ENCODE assay signal across 8 mouse cellular contexts in genomic region chr13:84223018-84223417, GRCm38 (mm10). TPM values are rescaled to one million over a fixed set of nuclear protein-coding genes. Genes with fewer than 3 reads are reported as not detected.
DNase-seq lines count a peak whose midpoint lies in the region; ATAC-seq and TF ChIP-seq lines count a peak whose summit lies in the region.

No protein-coding gene starts in this region.

- peak overlapping the region; percentile 88 for H3K4me2 ChIP-seq in hindbrain, embryonic 14.5 days (replicated peaks)
- peak overlapping the region; percentile 90 for H3K4me2 ChIP-seq in midbrain, embryonic 14.5 days (ENCODE audit: low read length)

- no peaks in the 10 kb centered on the region for H3K9me3 ChIP-seq in hindbrain, embryonic 14.5 days (ENCODE audit: control insufficient read depth, low read length)
- no peaks in the 10 kb centered on the region for H3K9me3 ChIP-seq in midbrain, embryonic 14.5 days (ENCODE audit: control insufficient read depth, low read length)

- TF ChIP-seq CTCF in kidney, adult 2 months (conservative IDR thresholded peaks at IDR 0.05; ENCODE audit: insufficient read depth, insufficient read length, low read depth, low read length), result no peak
- TF ChIP-seq CTCF in brain, embryonic 14.5 days (IDR thresholded peaks at IDR 0.05; ENCODE audit: borderline replicate concordance, extremely low read depth, insufficient read depth, insufficient read length), result no peak

- 37% methylated on average over 5 of the region's 5 CpGs for WGBS in kidney, adult 2 months
- 54% methylated on average over 5 of the region's 5 CpGs for WGBS in hindbrain, embryonic 14.5 days
- WGBS in midbrain, embryonic 14.5 days, result 52% methylated on average over 5 of the region's 5 CpGs

- peak overlapping the region; percentile 4; the same call in 1 of the 2 replicates for H3K4me3 ChIP-seq in kidney, adult 2 months (ENCODE audit: insufficient read depth, low read depth, low read length)
- peak overlapping the region; percentile 83 for H3K4me3 ChIP-seq in hindbrain, embryonic 14.5 days (replicated peaks; ENCODE audit: low read length)
- peak overlapping the region; percentile 83 for H3K4me3 ChIP-seq in midbrain, embryonic 14.5 days (replicated peaks; ENCODE audit: low read depth, low read length)

- H3K27ac ChIP-seq in kidney, adult 2 months (ENCODE audit: insufficient read depth, low read depth, low read length), result no peak overlapping the region
- H3K27ac ChIP-seq in hindbrain, embryonic 14.5 days, result no peak overlapping the region
- no peak overlapping the region for H3K27ac ChIP-seq in midbrain, embryonic 14.5 days (replicated peaks; ENCODE audit: low read depth, low read length)

- DNase-seq in kidney, adult 2 months, result no peak
- DNase-seq in kidney, adult 8-10 months, result no peak
- peak; percentile 11 for DNase-seq in brain, embryonic 14.5 days (ENCODE audit: low read depth)
- DNase-seq in hindbrain, embryonic 14.5 days (ENCODE audit: low spot score), result no peak
- DNase-seq in midbrain, embryonic 14.5 days, result no peak
- no peak for DNase-seq in cerebellum, postnatal 25 days
- no peak for DNase-seq in spleen, postnatal 10 days (ENCODE audit: low spot score in 2 of 2)
- no peak for DNase-seq in layer of hippocampus, postnatal 36 days

- H3K27me3 ChIP-seq in kidney, adult 2 months (replicated peaks; ENCODE audit: control insufficient read depth, insufficient read depth, low read length), result no peaks in the 10 kb centered on the region
- no peaks in the 10 kb centered on the region for H3K27me3 ChIP-seq in hindbrain, embryonic 14.5 days (ENCODE audit: control insufficient read depth, insufficient read depth, low read length)
- no peaks in the 10 kb centered on the region for H3K27me3 ChIP-seq in midbrain, embryonic 14.5 days (ENCODE audit: control insufficient read depth, insufficient read depth, low read length)

- no peak for ATAC-seq in hindbrain, embryonic 14.5 days (ENCODE audit: low FRiP score)
- no peak for ATAC-seq in midbrain, embryonic 14.5 days (ENCODE audit: low FRiP score, low TSS enrichment)

- H3K36me3 ChIP-seq in kidney, adult 2 months (ENCODE audit: control insufficient read depth, insufficient read depth, low read length), result no peaks in the 10 kb centered on the region
- H3K36me3 ChIP-seq in hindbrain, embryonic 14.5 days (replicated peaks; ENCODE audit: control insufficient read depth, insufficient read depth), result no peaks in the 10 kb centered on the region
- H3K36me3 ChIP-seq in midbrain, embryonic 14.5 days (ENCODE audit: control insufficient read depth, insufficient read depth, low read length), result no peaks in the 10 kb centered on the region

- H3K4me1 ChIP-seq in kidney, adult 2 months (ENCODE audit: control insufficient read depth, insufficient read depth, low read length), result peaks cover 7% of the 10 kb centered on the region; the same call in 1 of the 2 replicates
- peaks cover 30% of the 10 kb centered on the region for H3K4me1 ChIP-seq in hindbrain, embryonic 14.5 days (replicated peaks; ENCODE audit: control insufficient read depth, insufficient read depth, low read length)
- peaks cover 19% of the 10 kb centered on the region for H3K4me1 ChIP-seq in midbrain, embryonic 14.5 days (ENCODE audit: control insufficient read depth, insufficient read depth, low read length)

- no peak for TF ChIP-seq POLR2A in kidney, adult 2 months (IDR thresholded peaks at IDR 0.05; ENCODE audit: low read depth, low read length)
- TF ChIP-seq POLR2A in brain, embryonic 14.5 days (IDR thresholded peaks at IDR 0.05; ENCODE audit: borderline replicate concordance, extremely low read depth, insufficient read depth, insufficient read length, poor library complexity, severe bottlenecking), result no peak

- H3K9ac ChIP-seq in hindbrain, embryonic 14.5 days, result peak overlapping the region; percentile 87
- no peak overlapping the region; the same call in 1 of the 2 replicates for H3K9ac ChIP-seq in midbrain, embryonic 14.5 days (replicated peaks; ENCODE audit: low read length)

RNA-seq across cellular contexts. Expression of gene Tmem161b, which starts 0.9 kb away (rescaled TPM):
- polyA plus RNA-seq in kidney, adult 2 months (2012; rRNA removed), result 7.2 and 9.3 TPM in 2 replicates
- polyA plus RNA-seq in brain, embryonic 14.5 days (2012; rRNA removed), result 24.1 and 29.9 TPM in 2 replicates
- polyA plus RNA-seq in hindbrain, embryonic 14.5 days (2014; fragmentation: Nextera tagmentation; extraction: Ambion mirVana), result 29.5 and 30.8 TPM in 2 replicates
- 28.6 and 29.9 TPM in 2 replicates for polyA plus RNA-seq in midbrain, embryonic 14.5 days (2014; fragmentation: Nextera tagmentation; extraction: Ambion mirVana)
- total RNA-seq in layer of hippocampus, postnatal 36 days (2021), result 10 to 100 TPM; 32.3 to 34.9 TPM

Comparison
In these comparisons a context has a peak if more than half of its experiments do, and no peak if none do; other contexts are left out.
1. H3K4me3 ChIP-seq: peak in every context shown above with its lines; median percentile 83 in hindbrain, embryonic 14.5 days; 83 in midbrain, embryonic 14.5 days; 4 in kidney, adult 2 months.